Mouse (Mus musculus) kidney, embryonic 16.5 days (tissue): ENCODE measurements at regions not wholly inside any gene's neighbourhood (a gene's known extent, or its start where the extent isn't known, plus 50 kb on each side); places are given as distances from the start of the nearest gene placed in this dataset.

Experiments used
- ATAC-seq: fragments of 200-750 bp; cut with Nextera tagmentation; 2 replicates; pipeline ENCODE4 v1.8.0; 2017; ENCODE audit warnings: moderate TSS enrichment; ENCODE audit not compliant: low FRiP score, low TSS enrichment
- H3K27ac ChIP-seq: fragments of 300-500 bp; sonication (generic); 2 replicates; pipeline ENCODE4 v1.5.1; 2014; ENCODE audit warnings: low read length
- H3K27me3 ChIP-seq: fragments of 300-500 bp; sonication (generic); 2 replicates; pipeline ENCODE4 v1.6.1; 2014; ENCODE audit warnings: low read length, control low read depth, mixed read lengths; ENCODE audit not compliant: insufficient read depth
- H3K36me3 ChIP-seq: fragments of 300-500 bp; sonication (generic); 2 replicates; pipeline ENCODE4 v1.6.1; 2014; ENCODE audit warnings: low read length, control low read depth, mixed read lengths; ENCODE audit not compliant: insufficient read depth
- H3K4me1 ChIP-seq: fragments of 300-500 bp; sonication (generic); 2 replicates; pipeline ENCODE4 v1.6.1; 2014; ENCODE audit warnings: low read length, control low read depth, mixed read lengths; ENCODE audit not compliant: insufficient read depth
- H3K4me2 ChIP-seq: fragments of 300-500 bp; sonication (generic); replicated peaks from 2 replicates; pipeline ENCODE4 v1.6.1; 2014; ENCODE audit warnings: low read depth, low read length
- H3K4me3 ChIP-seq: fragments of 300-500 bp; sonication (generic); 2 replicates; pipeline ENCODE4 v1.5.1; 2014; ENCODE audit warnings: mild to moderate bottlenecking, low read length
- H3K9ac ChIP-seq: fragments of 300-500 bp; sonication (generic); replicated peaks from 2 replicates; pipeline ENCODE4 v1.6.1; 2014; ENCODE audit warnings: low read length
- H3K9me3 ChIP-seq: fragments of 300-500 bp; sonication (generic); 2 replicates; pipeline ENCODE4 v1.6.1; 2016; ENCODE audit warnings: low read length, control low read depth
- WGBS: fragments of 180-500 bp; shearing (Covaris S2); extraction: QIAGEN DNeasy Blood & Tissue Kit; methylation state at CpG from one replicate; pipeline ENCODE4 v1.1.7; 2014; 5-methylcytosine and 5-hydroxymethylcytosine counted together

DNA sequence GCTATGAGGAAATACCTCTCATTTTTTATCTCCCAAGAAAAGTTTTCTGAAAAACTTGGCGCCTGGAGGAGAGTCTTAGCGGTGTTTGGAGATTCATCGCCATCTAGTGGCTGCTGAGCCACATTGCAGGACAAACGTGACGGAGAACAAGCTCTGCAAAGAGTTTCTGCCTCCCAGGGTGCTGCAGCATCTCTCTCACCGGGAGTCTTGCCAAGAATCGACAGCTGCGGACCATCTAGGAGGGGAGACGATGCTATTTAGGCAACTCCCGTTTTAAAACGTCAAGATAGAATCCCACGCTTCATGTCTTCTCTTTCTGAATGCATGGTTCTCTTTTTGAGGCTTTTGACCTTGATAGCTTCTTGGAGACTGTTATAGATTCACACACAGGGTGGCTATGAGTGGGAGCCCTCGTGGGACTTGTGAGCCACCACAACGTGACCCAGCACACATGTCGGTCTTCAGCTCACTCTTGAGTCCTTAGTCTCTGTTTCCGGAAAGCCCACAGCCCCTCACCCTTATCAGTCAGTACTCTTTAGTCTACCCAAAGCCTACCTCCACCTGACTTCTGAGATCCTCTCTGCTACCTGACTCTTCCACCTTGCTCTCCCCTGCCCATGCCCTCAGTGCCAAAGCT is 281.2 kb upstream of the Jmjd1c start:
- Histone ChIP-seq H3K9ac (no peak overlapping the region), H3K4me3 (peak overlapping the region; percentile 30)
- WGBS: 8% methylated on average over 16 of the region's 16 CpGs

DNA sequence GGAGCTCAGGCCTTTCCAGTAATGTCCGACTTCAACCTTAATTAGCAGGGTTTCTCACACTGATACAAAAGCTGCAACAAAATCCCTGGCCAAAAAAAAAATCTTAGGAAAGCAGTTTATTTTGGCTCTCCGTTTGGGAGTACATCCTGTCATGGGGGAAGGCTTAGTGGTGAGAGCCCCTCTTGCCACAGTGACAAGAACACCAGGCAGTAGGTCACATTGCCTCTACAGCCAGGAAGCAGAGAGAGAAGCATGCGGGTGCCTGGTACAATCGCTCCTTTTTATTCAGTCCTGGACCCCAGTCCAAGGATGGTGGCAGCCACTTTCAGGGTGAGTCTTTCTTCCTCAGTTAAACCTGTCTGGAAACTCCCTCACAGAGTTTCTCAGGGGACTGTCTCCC is 280.0 kb upstream of the Jmjd1c start:
- Histone ChIP-seq H3K9me3 (no peaks in the 10 kb centered on the region), H3K9ac (no peak overlapping the region), H3K27ac (no peak overlapping the region), H3K4me1 (no peaks in the 10 kb centered on the region), H3K27me3 (peaks cover 7% of the 10 kb centered on the region; the same call in 1 of the 2 replicates), H3K4me3 (no peak overlapping the region), H3K36me3 (no peaks in the 10 kb centered on the region), H3K4me2 (no peak overlapping the region)
- no peak for ATAC-seq
- 64% methylated on average over 4 of the region's 4 CpGs for WGBS

More for the DNA sequence above, 281.2 kb upstream of the Jmjd1c start:
- Histone ChIP-seq H3K36me3 (no peaks in the 10 kb centered on the region), H3K9me3 (no peaks in the 10 kb centered on the region), H3K27me3 (peaks cover 7% of the 10 kb centered on the region; the same call in 1 of the 2 replicates), H3K4me2 (peak overlapping the region; percentile 45), H3K4me1 (no peaks in the 10 kb centered on the region), H3K27ac (no peak overlapping the region)
- peak; percentile 84 for ATAC-seq

GRCm38 (mm10) chr10:66816776-66817175 is 279.1 kb upstream of the Jmjd1c start:
- H3K4me1 ChIP-seq: no peaks in the 10 kb centered on the region
- no peak overlapping the region for H3K27ac ChIP-seq
- no peak overlapping the region for H3K4me2 ChIP-seq
- no peak overlapping the region for H3K9ac ChIP-seq
- H3K36me3 ChIP-seq: no peaks in the 10 kb centered on the region
- 87% methylated on average over 13 of the region's 13 CpGs for WGBS
- peaks cover 7% of the 10 kb centered on the region; the same call in 1 of the 2 replicates for H3K27me3 ChIP-seq
- no peak for ATAC-seq
- no peaks in the 10 kb centered on the region for H3K9me3 ChIP-seq
- no peak overlapping the region for H3K4me3 ChIP-seq

GRCm38 (mm10) chr10:66817876-66818275 is 278.0 kb upstream of the Jmjd1c start:
- no peak for ATAC-seq
- Histone ChIP-seq H3K9me3 (0 out of 2 replicates have a peak, but pooled peaks cover 5% of the 10 kb centered on the region), H3K4me2 (no peak overlapping the region), H3K27me3 (peaks cover 4% of the 10 kb centered on the region; the same call in 1 of the 2 replicates), H3K27ac (no peak overlapping the region), H3K4me1 (no peaks in the 10 kb centered on the region), H3K36me3 (no peaks in the 10 kb centered on the region), H3K4me3 (no peak overlapping the region), H3K9ac (no peak overlapping the region)
- 65% methylated on average over 7 of the region's 7 CpGs for WGBS

- no peak overlapping the region for H3K4me3 ChIP-seq
- H3K36me3 ChIP-seq: no peaks in the 10 kb centered on the region
- H3K27me3 ChIP-seq: 0 out of 2 replicates have a peak, but pooled peaks cover 2% of the 10 kb centered on the region
- WGBS: 86% methylated on average over 8 of the region's 8 CpGs
- H3K27ac ChIP-seq: no peak overlapping the region
- no peak overlapping the region for H3K4me2 ChIP-seq
- ATAC-seq: no peak
- no peak overlapping the region for H3K9ac ChIP-seq
- no peaks in the 10 kb centered on the region for H3K4me1 ChIP-seq
- 0 out of 2 replicates have a peak, but pooled peaks cover 5% of the 10 kb centered on the region for H3K9me3 ChIP-seq
Observed at GRCm38 (mm10) chr10:66819517-66819916, 276.4 kb upstream of the Jmjd1c start.

- H3K27ac ChIP-seq: no peak overlapping the region
- H3K9me3 ChIP-seq: 0 out of 2 replicates have a peak, but pooled peaks cover 5% of the 10 kb centered on the region
- no peaks in the 10 kb centered on the region for H3K27me3 ChIP-seq
- no peak overlapping the region for H3K4me2 ChIP-seq
- no peaks in the 10 kb centered on the region; the same call in 1 of the 2 replicates for H3K4me1 ChIP-seq
- no peaks in the 10 kb centered on the region for H3K36me3 ChIP-seq
- no peak for ATAC-seq
- no peak overlapping the region for H3K9ac ChIP-seq
- 75% methylated on average over 3 of the region's 3 CpGs for WGBS
- H3K4me3 ChIP-seq: no peak overlapping the region
Observed at GRCm38 (mm10) chr10:66825737-66826136, 270.2 kb upstream of the Jmjd1c start.

DNA sequence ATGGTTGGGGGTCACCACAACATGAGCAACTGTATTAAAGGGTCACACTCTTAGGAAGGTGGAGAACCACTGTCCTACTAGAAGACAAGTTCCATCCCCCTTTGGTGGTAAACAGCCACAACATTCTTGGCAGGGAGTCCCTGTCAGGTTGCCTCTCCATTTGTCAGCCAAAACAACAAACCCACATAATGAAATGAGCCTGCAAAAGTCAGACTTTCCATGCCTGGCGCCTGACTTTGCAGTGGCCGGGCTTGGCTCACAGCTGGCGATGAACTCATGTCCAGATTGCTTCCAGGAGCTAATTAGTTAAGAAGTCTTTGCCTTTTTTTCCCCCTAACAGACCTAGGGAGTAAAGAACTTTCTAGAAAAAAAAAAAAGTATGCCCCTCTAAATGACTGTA is 269.6 kb upstream of the Jmjd1c start:
- no peak overlapping the region for H3K9ac ChIP-seq
- no peaks in the 10 kb centered on the region; the same call in 1 of the 2 replicates for H3K4me1 ChIP-seq
- no peak for ATAC-seq
- no peak overlapping the region for H3K27ac ChIP-seq
- WGBS: 31% methylated on average over 3 of the region's 3 CpGs
- no peaks in the 10 kb centered on the region for H3K27me3 ChIP-seq
- H3K9me3 ChIP-seq: 0 out of 2 replicates have a peak, but pooled peaks cover 5% of the 10 kb centered on the region
- no peak overlapping the region for H3K4me2 ChIP-seq
- no peak overlapping the region for H3K4me3 ChIP-seq
- no peaks in the 10 kb centered on the region for H3K36me3 ChIP-seq

DNA sequence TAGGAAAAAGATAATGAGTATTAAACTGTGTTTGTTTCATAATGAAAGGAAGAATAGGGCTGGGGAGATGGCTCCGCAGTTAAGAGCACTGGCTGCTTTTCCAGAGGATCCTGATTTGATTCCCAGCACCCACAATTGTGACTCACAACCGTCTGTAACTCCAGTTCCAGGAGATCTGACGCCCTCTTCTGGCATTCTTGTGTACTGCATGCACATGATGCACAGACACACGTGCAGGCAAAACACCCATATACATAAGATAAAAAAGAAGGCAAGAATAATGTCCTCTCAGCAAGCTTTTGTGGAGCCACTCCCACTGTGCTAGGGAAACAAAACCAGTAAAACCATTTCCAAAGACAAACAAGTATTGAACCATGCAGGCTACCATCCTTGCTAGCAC is 261.0 kb upstream of the Jmjd1c start:
- H3K4me3 ChIP-seq: no peak overlapping the region
- peaks cover 5% of the 10 kb centered on the region; the same call in 1 of the 2 replicates for H3K9me3 ChIP-seq
- H3K9ac ChIP-seq: no peak overlapping the region
- ATAC-seq: no peak
- no peak overlapping the region for H3K4me2 ChIP-seq
- no peaks in the 10 kb centered on the region for H3K27me3 ChIP-seq
- peaks cover 5% of the 10 kb centered on the region for H3K4me1 ChIP-seq
- no peaks in the 10 kb centered on the region for H3K36me3 ChIP-seq
- H3K27ac ChIP-seq: no peak overlapping the region
- WGBS: 74% methylated on average over 4 of the region's 4 CpGs

GRCm38 (mm10) chr10:66839058-66839457 is 256.9 kb upstream of the Jmjd1c start:
- H3K4me2 ChIP-seq: 0 out of 2 replicates have a peak overlapping the region, but pooled peaks have one; percentile 6
- H3K36me3 ChIP-seq: no peaks in the 10 kb centered on the region
- H3K27me3 ChIP-seq: no peaks in the 10 kb centered on the region
- no peak for ATAC-seq
- no peak overlapping the region for H3K27ac ChIP-seq
- WGBS: 17% methylated on average over 9 of the region's 9 CpGs
- no peak overlapping the region for H3K4me3 ChIP-seq
- H3K9ac ChIP-seq: no peak overlapping the region
- peaks cover 5% of the 10 kb centered on the region; the same call in 1 of the 2 replicates for H3K9me3 ChIP-seq
- H3K4me1 ChIP-seq: peaks cover 5% of the 10 kb centered on the region

GRCm38 (mm10) chr10:66843258-66843657 is 252.7 kb upstream of the Jmjd1c start:
- Histone ChIP-seq H3K9ac (no peak overlapping the region), H3K4me2 (no peak overlapping the region), H3K4me3 (no peak overlapping the region), H3K36me3 (no peaks in the 10 kb centered on the region), H3K4me1 (peaks cover 5% of the 10 kb centered on the region), H3K9me3 (peaks cover 5% of the 10 kb centered on the region; the same call in 1 of the 2 replicates), H3K27ac (no peak overlapping the region), H3K27me3 (no peaks in the 10 kb centered on the region)
- 67% methylated on average over 2 of the region's 2 CpGs for WGBS
- no peak for ATAC-seq
